ENCODE assay signal across 8 mouse cellular contexts in genomic region chr6:99810974-99811798, GRCm38 (mm10).
A peak's percentile ranks its signal among the peaks of the same experiment; 100 is the strongest.
DNase-seq lines count a peak whose midpoint lies in the region; ATAC-seq and TF ChIP-seq lines count a peak whose summit lies in the region.

No protein-coding gene starts in this region.

- peaks cover 11% of the 10 kb centered on the region; the same call in 1 of the 2 replicates for H3K4me1 ChIP-seq in forebrain, embryonic 14.5 days (ENCODE audit: control insufficient read depth, insufficient read depth, low read length)
- H3K4me1 ChIP-seq in forebrain, embryonic 11.5 days (replicated peaks; ENCODE audit: control insufficient read depth, insufficient read depth, low read length) = no peaks in the 10 kb centered on the region
- H3K4me1 ChIP-seq in kidney, adult 2 months (ENCODE audit: control insufficient read depth, insufficient read depth, low read length) = no peaks in the 10 kb centered on the region
- peaks cover 15% of the 10 kb centered on the region for H3K4me1 ChIP-seq in lung, embryonic 16.5 days (replicated peaks; ENCODE audit: control insufficient read depth, insufficient read depth, low read length)

- H3K4me3 ChIP-seq in forebrain, embryonic 14.5 days (ENCODE audit: low read depth, low read length) = no peak overlapping the region
- no peak overlapping the region for H3K4me3 ChIP-seq in forebrain, embryonic 11.5 days (ENCODE audit: low read depth, low read length)
- H3K4me3 ChIP-seq in kidney, adult 2 months (ENCODE audit: insufficient read depth, low read depth, low read length) = no peak overlapping the region
- H3K4me3 ChIP-seq in lung, embryonic 16.5 days (ENCODE audit: low read length) = no peak overlapping the region

- no peak overlapping the region for H3K9ac ChIP-seq in forebrain, embryonic 14.5 days (ENCODE audit: low read length)
- H3K9ac ChIP-seq in forebrain, embryonic 11.5 days (ENCODE audit: low read length) = no peak overlapping the region
- H3K9ac ChIP-seq in lung, embryonic 16.5 days (ENCODE audit: low read length) = no peak overlapping the region

- H3K27me3 ChIP-seq in forebrain, embryonic 14.5 days (replicated peaks; ENCODE audit: control insufficient read depth, insufficient read depth, low read length) = no peaks in the 10 kb centered on the region
- H3K27me3 ChIP-seq in forebrain, embryonic 11.5 days (ENCODE audit: control insufficient read depth, insufficient read depth, low read length) = no peaks in the 10 kb centered on the region
- H3K27me3 ChIP-seq in kidney, adult 2 months (replicated peaks; ENCODE audit: control insufficient read depth, insufficient read depth, low read length) = no peaks in the 10 kb centered on the region
- H3K27me3 ChIP-seq in lung, embryonic 16.5 days (ENCODE audit: control insufficient read depth, insufficient read depth, low read depth, low read length) = no peaks in the 10 kb centered on the region

- no peak for TF ChIP-seq CTCF in kidney, adult 2 months (conservative IDR thresholded peaks at IDR 0.05; ENCODE audit: insufficient read depth, insufficient read length, low read depth, low read length)

- H3K36me3 ChIP-seq in forebrain, embryonic 14.5 days (ENCODE audit: control insufficient read depth, insufficient read depth, low read length) = no peaks in the 10 kb centered on the region
- H3K36me3 ChIP-seq in forebrain, embryonic 11.5 days (ENCODE audit: control insufficient read depth, insufficient read depth, low read length) = no peaks in the 10 kb centered on the region
- no peaks in the 10 kb centered on the region for H3K36me3 ChIP-seq in kidney, adult 2 months (ENCODE audit: control insufficient read depth, insufficient read depth, low read length)
- no peaks in the 10 kb centered on the region for H3K36me3 ChIP-seq in lung, embryonic 16.5 days (ENCODE audit: control insufficient read depth, insufficient read depth, low read length)

- no peaks in the 10 kb centered on the region for H3K9me3 ChIP-seq in forebrain, embryonic 14.5 days (replicated peaks; ENCODE audit: control insufficient read depth, low read length)
- H3K9me3 ChIP-seq in forebrain, embryonic 11.5 days (ENCODE audit: control insufficient read depth, low read length) = no peaks in the 10 kb centered on the region
- H3K9me3 ChIP-seq in lung, embryonic 16.5 days (ENCODE audit: control insufficient read depth, low read length) = peaks cover 3% of the 10 kb centered on the region; the same call in 1 of the 2 replicates

- peak; percentile 91 for DNase-seq in forebrain, embryonic 14.5 days (ENCODE audit: low spot score)
- DNase-seq in forebrain, embryonic 11.5 days (ENCODE audit: low spot score) = no peak
- peak; percentile 35 to 82 for DNase-seq in adrenal gland, adult (ENCODE audit: inconsistent age in 2 of 2, low spot score in 1 of 2)
- DNase-seq in gastrocnemius, postnatal 10 days = peak; percentile 63
- peak; percentile 74 for DNase-seq in kidney, adult 2 months
- DNase-seq in urinary bladder, adult 2 months (ENCODE audit: low spot score) = peak; percentile 29
- DNase-seq in retina, embryonic 14.5 days (ENCODE audit: low spot score) = no peak

- peak; percentile 91 for ATAC-seq in forebrain, embryonic 14.5 days
- no peak for ATAC-seq in forebrain, embryonic 11.5 days (replicated peaks; ENCODE audit: low FRiP score)
- ATAC-seq in lung, embryonic 16.5 days (ENCODE audit: low read depth) = peak; percentile 97

- no peak for TF ChIP-seq POLR2A in kidney, adult 2 months (IDR thresholded peaks at IDR 0.05; ENCODE audit: low read depth, low read length)

- WGBS in forebrain, embryonic 14.5 days = 53% methylated on average over 9 of the region's 9 CpGs
- WGBS in forebrain, embryonic 11.5 days = 72% methylated on average over 9 of the region's 9 CpGs
- WGBS in kidney, adult 2 months = 62% methylated on average over 9 of the region's 9 CpGs
- WGBS in lung, embryonic 16.5 days = 47% methylated on average over 9 of the region's 9 CpGs

- peak overlapping the region; percentile 21; the same call in 1 of the 2 replicates for H3K27ac ChIP-seq in forebrain, embryonic 14.5 days (ENCODE audit: low read depth, low read length)
- no peak overlapping the region for H3K27ac ChIP-seq in forebrain, embryonic 11.5 days (ENCODE audit: low read depth, low read length)
- no peak overlapping the region for H3K27ac ChIP-seq in kidney, adult 2 months (ENCODE audit: insufficient read depth, low read depth, low read length)
- H3K27ac ChIP-seq in lung, embryonic 16.5 days (ENCODE audit: low read length) = peak overlapping the region; percentile 83

- no peak overlapping the region for H3K4me2 ChIP-seq in forebrain, embryonic 14.5 days (ENCODE audit: low read length)
- H3K4me2 ChIP-seq in forebrain, embryonic 11.5 days (ENCODE audit: low read depth, low read length, severe bottlenecking) = no peak overlapping the region
- H3K4me2 ChIP-seq in lung, embryonic 16.5 days (ENCODE audit: low read depth, low read length) = no peak overlapping the region

Comparison
In these comparisons a context has a peak if more than half of its experiments do, and no peak if none do; other contexts are left out.
1. DNase-seq: peak in forebrain, embryonic 14.5 days (single experiment), adrenal gland, adult (2 of 2), gastrocnemius, postnatal 10 days (single experiment), kidney, adult 2 months (single experiment) and urinary bladder, adult 2 months (single experiment); none in forebrain, embryonic 11.5 days (single experiment) and retina, embryonic 14.5 days (single experiment).
2. H3K27ac ChIP-seq: peak in forebrain, embryonic 14.5 days (single experiment) and lung, embryonic 16.5 days (single experiment); none in forebrain, embryonic 11.5 days (single experiment) and kidney, adult 2 months (single experiment).